9 mouse cellular contexts compared by ENCODE assay signal in genomic region chr7:135641698-135642507, GRCm38 (mm10).
A peak's percentile ranks its signal among the peaks of the same experiment; 100 is the strongest.
DNase-seq lines count a peak whose midpoint lies in the region; ATAC-seq and TF ChIP-seq lines count a peak whose summit lies in the region.
"Had no signal": no experiment of that assay in that cellular context is flagged by ENCODE, and none has a peak within 500 bp of the region (broad histone marks: within the 10 kb centered on the region; RNA-seq: fewer than 3 reads in every experiment).

No protein-coding gene starts in this region.

- H3K4me1 ChIP-seq in liver, postnatal 0 days (ENCODE audit: insufficient read depth): no peaks in the 10 kb centered on the region
- H3K4me1 ChIP-seq in liver, embryonic 12.5 days: no peaks in the 10 kb centered on the region
- H3K4me1 ChIP-seq in hindbrain, embryonic 16.5 days (ENCODE audit: control insufficient read depth, insufficient read depth, low read depth, low read length): peaks cover 12% of the 10 kb centered on the region
- H3K4me1 ChIP-seq: heart, embryonic 13.5 days had no signal

- no peaks in the 10 kb centered on the region for H3K27me3 ChIP-seq in liver, postnatal 0 days (ENCODE audit: insufficient read depth, low read length)
- no peaks in the 10 kb centered on the region for H3K27me3 ChIP-seq in liver, embryonic 12.5 days (replicated peaks)
- H3K27me3 ChIP-seq in hindbrain, embryonic 16.5 days (replicated peaks; ENCODE audit: control insufficient read depth, insufficient read depth, low read length): no peaks in the 10 kb centered on the region

- peak; percentile 63 for TF ChIP-seq CTCF in liver, postnatal 0 days (IDR thresholded peaks at IDR 0.05; ENCODE audit: low read depth)

- peak; percentile 21; the same call in 1 of the 2 replicates for ATAC-seq in liver, postnatal 0 days
- ATAC-seq in liver, embryonic 12.5 days: no peak
- peak; percentile 80 for ATAC-seq in hindbrain, embryonic 16.5 days

- DNase-seq in liver, postnatal 0 days: no peak
- peak; percentile 77 for DNase-seq in ZHBTc4 (ENCODE audit: low read depth, low spot score)
- DNase-seq in embryo, embryonic 11.5 days (ENCODE audit: low read depth, low spot score): peak; percentile 34
- DNase-seq in left cerebral cortex, postnatal 4 days: peak; percentile 61
- DNase-seq in retina, embryonic 14.5 days (ENCODE audit: low spot score): peak; percentile 76
- no peak for DNase-seq in urinary bladder, postnatal 4 days (ENCODE audit: low spot score in 2 of 2)

- H3K36me3 ChIP-seq in liver, postnatal 0 days (replicated peaks; ENCODE audit: insufficient read depth, low read length): no peaks in the 10 kb centered on the region
- H3K36me3 ChIP-seq in liver, embryonic 12.5 days: peaks cover 9% of the 10 kb centered on the region
- no peaks in the 10 kb centered on the region for H3K36me3 ChIP-seq in hindbrain, embryonic 16.5 days (ENCODE audit: control insufficient read depth, insufficient read depth, low read length)
- H3K36me3 ChIP-seq: heart, embryonic 13.5 days had no signal

- H3K4me2 ChIP-seq in liver, postnatal 0 days (ENCODE audit: low read depth, low read length): no peak overlapping the region
- H3K4me2 ChIP-seq in liver, embryonic 12.5 days: no peak overlapping the region
- H3K4me2 ChIP-seq in hindbrain, embryonic 16.5 days (ENCODE audit: low read length): peak overlapping the region; percentile 45
- H3K4me2 ChIP-seq: heart, embryonic 13.5 days had no signal

- no peak overlapping the region for H3K27ac ChIP-seq in liver, postnatal 0 days (ENCODE audit: low read depth)
- no peak overlapping the region for H3K27ac ChIP-seq in liver, embryonic 12.5 days
- peak overlapping the region; percentile 20; the same call in 1 of the 2 replicates for H3K27ac ChIP-seq in hindbrain, embryonic 16.5 days (ENCODE audit: low read depth, low read length)
- H3K27ac ChIP-seq: heart, embryonic 13.5 days had no signal

- 69% methylated on average over 14 of the region's 14 CpGs for WGBS in liver, postnatal 0 days (ENCODE audit: insufficient replicate concordance)
- 66% methylated on average over 14 of the region's 14 CpGs for WGBS in liver, embryonic 12.5 days (ENCODE audit: insufficient replicate concordance)
- WGBS in hindbrain, embryonic 16.5 days: 52% methylated on average over 14 of the region's 14 CpGs

- TF ChIP-seq EP300 in liver, postnatal 0 days (IDR thresholded peaks at IDR 0.05; ENCODE audit: low read depth): no peak

- no peak overlapping the region for H3K9ac ChIP-seq in liver, postnatal 0 days (replicated peaks)
- H3K9ac ChIP-seq in liver, embryonic 12.5 days: no peak overlapping the region
- H3K9ac ChIP-seq in hindbrain, embryonic 16.5 days (ENCODE audit: low read depth, low read length): no peak overlapping the region
- H3K9ac ChIP-seq: heart, embryonic 13.5 days had no signal

- no peak overlapping the region for H3K4me3 ChIP-seq in liver, postnatal 0 days (ENCODE audit: low read depth, low read length)
- H3K4me3 ChIP-seq in liver, embryonic 12.5 days: no peak overlapping the region
- no peak overlapping the region for H3K4me3 ChIP-seq in hindbrain, embryonic 16.5 days (ENCODE audit: low read length)
- H3K4me3 ChIP-seq: heart, embryonic 13.5 days had no signal

- intact Hi-C loops in left cerebral cortex, postnatal 4 days (cut with DNase I): no loop called here

- no peaks in the 10 kb centered on the region for H3K9me3 ChIP-seq in liver, postnatal 0 days (ENCODE audit: low read length)
- no peaks in the 10 kb centered on the region for H3K9me3 ChIP-seq in liver, embryonic 12.5 days (replicated peaks)
- no peaks in the 10 kb centered on the region for H3K9me3 ChIP-seq in hindbrain, embryonic 16.5 days (ENCODE audit: control insufficient read depth, low read length)
- H3K9me3 ChIP-seq: heart, embryonic 13.5 days had no signal

Comparison
In these comparisons a context has a peak if more than half of its experiments do, and no peak if none do; other contexts are left out.
1. DNase-seq: peak in ZHBTc4 (single experiment), embryo, embryonic 11.5 days (single experiment), left cerebral cortex, postnatal 4 days (single experiment) and retina, embryonic 14.5 days (single experiment); none in liver, postnatal 0 days (single experiment) and urinary bladder, postnatal 4 days (0 of 2).